Comparison of ENCODE assay signal across 9 mouse cellular contexts in genomic region chr13:47348517-47349145, GRCm38 (mm10).
DNase-seq lines count a peak whose midpoint lies in the region; ATAC-seq lines count a peak whose summit lies in the region.
"Had no signal": no experiment of that assay in that cellular context is flagged by ENCODE, and none has a peak within 500 bp of the region (broad histone marks: within the 10 kb centered on the region; RNA-seq: fewer than 3 reads in every experiment).

No protein-coding gene starts in this region.

- DNase-seq in intestine, embryonic 14.5 days (ENCODE audit: low spot score) = peak; percentile 89
- DNase-seq in cerebellum, postnatal 25 days = peak; percentile 79 to 88
- peak; percentile 79 to 93 for DNase-seq in frontal cortex, postnatal 36 days (ENCODE audit: low spot score in 2 of 2)
- DNase-seq in induced T-regulatory cell, adult 2 months (ENCODE audit: low read depth) = peak; percentile 16
- DNase-seq in left cerebral cortex, postnatal 4 days = peak; percentile 88
- peak; percentile 16 for DNase-seq in ovary, adult 18-20 months (ENCODE audit: low spot score)
- DNase-seq in urinary bladder, postnatal 14 days (ENCODE audit: low spot score) = peak; percentile 85

- H3K4me2 ChIP-seq in intestine, embryonic 14.5 days (ENCODE audit: low read length) = no peak overlapping the region
- no peak overlapping the region for H3K4me2 ChIP-seq in intestine, embryonic 15.5 days (replicated peaks)
- H3K4me2 ChIP-seq: neural tube, embryonic 13.5 days had no signal

- no peaks in the 10 kb centered on the region for H3K27me3 ChIP-seq in intestine, embryonic 14.5 days (replicated peaks; ENCODE audit: control insufficient read depth, insufficient read depth, low read length)
- H3K27me3 ChIP-seq in intestine, embryonic 15.5 days (replicated peaks) = no peaks in the 10 kb centered on the region; the same call in 1 of the 2 replicates
- H3K27me3 ChIP-seq: neural tube, embryonic 13.5 days had no signal

- WGBS in intestine, embryonic 14.5 days = 38% methylated on average over 17 of the region's 17 CpGs
- 34% methylated on average over 17 of the region's 17 CpGs for WGBS in intestine, embryonic 15.5 days

- H3K36me3 ChIP-seq in intestine, embryonic 14.5 days (ENCODE audit: control insufficient read depth, insufficient read depth, low read length) = no peaks in the 10 kb centered on the region
- H3K36me3 ChIP-seq in intestine, embryonic 15.5 days = no peaks in the 10 kb centered on the region
- H3K36me3 ChIP-seq: neural tube, embryonic 13.5 days had no signal

- H3K27ac ChIP-seq in intestine, embryonic 14.5 days (ENCODE audit: low read depth) = no peak overlapping the region
- H3K27ac ChIP-seq in intestine, embryonic 15.5 days = no peak overlapping the region
- H3K27ac ChIP-seq: neural tube, embryonic 13.5 days had no signal

- H3K9ac ChIP-seq in intestine, embryonic 14.5 days (ENCODE audit: low read length) = no peak overlapping the region
- H3K9ac ChIP-seq in intestine, embryonic 15.5 days = no peak overlapping the region
- H3K9ac ChIP-seq: neural tube, embryonic 13.5 days had no signal

- H3K9me3 ChIP-seq in intestine, embryonic 14.5 days (ENCODE audit: control insufficient read depth, low read length) = no peaks in the 10 kb centered on the region
- H3K9me3 ChIP-seq in intestine, embryonic 15.5 days = no peaks in the 10 kb centered on the region
- H3K9me3 ChIP-seq: neural tube, embryonic 13.5 days had no signal

- no peaks in the 10 kb centered on the region for H3K4me1 ChIP-seq in intestine, embryonic 14.5 days (replicated peaks; ENCODE audit: control insufficient read depth, insufficient read depth, low read length)
- H3K4me1 ChIP-seq in intestine, embryonic 15.5 days (replicated peaks) = no peaks in the 10 kb centered on the region

- no peak for ATAC-seq in intestine, embryonic 14.5 days (replicated peaks; ENCODE audit: low FRiP score, low TSS enrichment, low read depth)
- no peak for ATAC-seq in intestine, embryonic 15.5 days

- intact Hi-C loops in left cerebral cortex, postnatal 4 days (cut with DNase I) = loop anchor here (5.0 kb wide), 1 partner anchor 1119 kb away; no protein-coding TSS in a partner anchor

- no peak overlapping the region for H3K4me3 ChIP-seq in intestine, embryonic 14.5 days (ENCODE audit: low read depth, low read length)
- H3K4me3 ChIP-seq in intestine, embryonic 15.5 days (replicated peaks) = no peak overlapping the region
- H3K4me3 ChIP-seq: neural tube, embryonic 13.5 days had no signal

Comparison
In these comparisons a context has a peak if more than half of its experiments do, and no peak if none do; other contexts are left out.
1. DNase-seq: peak in every context shown above with its lines; median percentile 89 in intestine, embryonic 14.5 days; 88 in left cerebral cortex, postnatal 4 days; 86 in frontal cortex, postnatal 36 days; 85 in urinary bladder, postnatal 14 days; 84 in cerebellum, postnatal 25 days; 16 in induced T-regulatory cell, adult 2 months; 16 in ovary, adult 18-20 months.